Mouse (Mus musculus) stomach, adult 2 months (tissue): ENCODE measurements around the gene Obsl1. TPM values are rescaled to one million over a fixed set of nuclear protein-coding genes. Genes with fewer than 3 reads are reported as not detected.

ENCODE experiments used
- polyA plus RNA-seq: library from polyadenylated mRNA; depleted of rRNA; stranded (reverse); fragments of >200 nt; gene quantifications from 2 replicates; pipeline ENCODE4 v1.2.3, GENCODE M21; 2012; rRNA removed

Gene Obsl1
- 9.1 and 9.2 TPM in 2 replicates for polyA plus RNA-seq

DNA sequence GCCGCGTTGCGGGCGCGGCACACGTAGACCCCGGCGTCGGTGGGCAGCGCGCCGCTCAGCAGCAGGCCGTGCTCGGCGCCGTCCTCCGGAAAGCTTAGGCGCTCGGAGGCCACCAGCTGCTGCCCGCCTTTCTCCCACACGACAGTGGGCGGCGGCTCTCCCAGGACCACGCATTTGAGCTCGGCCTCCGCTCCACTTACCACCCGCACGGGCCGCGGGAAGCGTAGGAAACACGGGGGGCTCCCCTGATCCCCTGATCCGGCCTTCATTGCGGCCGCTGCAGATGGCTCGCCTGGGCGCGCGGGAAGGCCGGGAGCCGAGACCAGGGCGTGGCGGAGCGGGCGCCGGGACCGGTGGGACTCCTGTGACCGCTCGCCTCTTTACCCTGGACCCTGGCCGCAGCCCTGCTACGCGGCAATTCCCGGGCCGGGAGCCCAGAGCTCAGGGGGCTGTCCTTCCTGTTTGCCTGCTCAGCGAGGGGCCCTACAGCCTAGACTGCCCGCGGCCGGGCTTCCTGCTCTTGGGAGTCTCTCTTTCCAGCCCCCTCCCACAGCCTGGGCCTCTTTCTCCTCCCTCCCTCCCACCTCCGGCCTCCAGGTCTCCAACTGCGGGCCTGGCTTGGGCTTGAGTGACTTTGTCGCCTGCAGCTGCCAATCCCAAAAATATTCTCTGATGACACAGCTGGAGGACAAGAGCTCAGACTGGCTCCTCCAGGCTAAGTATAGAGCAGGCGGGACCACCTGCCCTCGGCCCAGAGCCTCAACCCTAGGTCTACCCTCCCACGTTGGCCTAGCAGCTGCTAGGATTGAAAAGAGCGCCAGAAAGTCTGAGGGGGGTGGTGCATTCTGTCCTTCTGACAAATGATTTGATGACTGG is at the start of gene Obsl1:
Obsl1 (minus strand) TSS at position 497 of the 876 bp plus-strand sequence.

DNA sequence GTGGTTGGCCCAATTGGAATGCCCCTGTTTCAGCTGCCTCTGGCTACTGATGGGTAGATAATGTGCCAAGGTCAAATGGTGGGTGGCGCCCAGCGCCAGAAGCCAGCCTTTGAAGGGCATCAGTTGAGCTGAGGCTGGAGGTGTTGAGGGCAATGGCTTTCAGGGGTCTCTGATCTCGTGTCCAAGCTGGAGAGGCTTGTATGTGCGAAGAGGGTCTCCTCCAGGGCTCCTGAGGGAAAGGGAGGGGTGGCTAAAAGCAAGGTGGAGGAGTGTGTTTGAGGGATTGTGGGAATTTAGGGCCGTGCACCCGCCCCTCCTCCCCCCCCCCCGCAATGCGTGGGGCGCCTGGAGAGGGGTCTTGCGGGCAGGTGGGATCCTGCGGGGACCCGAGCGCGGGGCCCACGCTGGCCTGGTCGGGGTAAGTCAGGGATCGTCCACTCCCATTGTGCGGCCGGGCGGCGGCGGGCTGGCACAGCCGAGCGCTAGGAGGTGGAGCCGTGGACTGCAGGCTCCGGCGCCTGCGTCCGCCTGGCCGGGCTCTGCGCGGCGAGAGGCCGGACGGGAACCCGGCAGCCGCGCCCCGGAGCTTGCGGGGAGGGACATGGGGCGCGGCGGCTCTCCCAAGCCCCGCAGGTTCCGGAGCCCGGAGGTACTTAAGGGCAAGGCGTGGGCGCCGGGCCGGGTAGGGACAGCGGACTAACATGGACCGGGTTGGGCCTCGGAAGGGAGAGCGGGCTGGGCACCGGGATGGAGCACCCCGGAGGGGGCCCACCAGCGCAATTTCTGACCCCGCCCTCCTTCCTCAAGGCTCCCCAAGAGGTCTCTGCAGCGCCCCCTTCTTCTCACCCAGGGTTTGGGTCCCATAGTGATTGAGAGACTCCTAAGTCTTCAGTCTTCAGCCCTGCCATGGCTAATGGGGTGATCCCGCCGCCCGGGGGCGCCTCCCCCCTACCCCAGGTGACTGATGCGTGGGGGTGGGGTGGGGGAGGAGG is 40.0 kb upstream of the Obsl1 start, which contains the start of gene Slc4a3:
Slc4a3 (plus strand) TSS at position 302 of the 992 bp plus-strand sequence.

DNA sequence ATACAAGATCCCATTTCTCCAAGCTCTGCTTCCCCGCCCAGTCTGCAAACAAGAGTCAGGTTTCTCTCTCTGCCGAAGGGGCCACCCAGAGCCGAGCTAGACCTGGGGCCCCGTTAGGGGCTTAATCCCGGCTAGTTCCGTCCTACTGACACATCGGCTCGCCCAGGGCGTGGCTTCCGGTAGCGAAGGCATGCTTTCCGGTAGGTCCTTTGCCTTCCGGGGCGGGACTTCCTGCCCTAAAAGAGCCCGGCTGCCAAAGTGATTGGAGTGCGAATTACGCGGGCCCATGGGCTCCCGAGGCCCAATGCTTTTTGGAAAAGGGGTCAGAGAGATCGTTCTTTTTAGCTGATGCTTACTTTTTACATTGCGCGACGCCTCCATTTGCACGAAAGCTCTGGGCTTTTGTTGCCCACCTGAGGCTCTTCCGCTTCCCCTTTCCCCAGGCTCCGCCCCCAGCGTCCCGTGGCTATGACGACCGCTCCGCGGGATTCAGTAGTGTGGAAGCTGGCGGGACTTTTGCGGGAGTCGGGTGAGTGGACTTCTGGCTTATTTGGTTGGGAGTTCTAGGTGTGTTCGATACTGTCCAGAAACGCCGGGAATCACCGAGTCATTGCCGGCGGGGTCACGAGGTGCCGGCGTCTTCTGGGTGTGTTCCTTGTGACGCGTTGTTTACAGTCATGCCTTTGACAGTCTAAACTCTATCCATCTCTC is 15.2 kb upstream of the Obsl1 start, which contains the start of gene Stk11ip:
Stk11ip (plus strand) TSS at position 209 of the 711 bp plus-strand sequence.

DNA sequence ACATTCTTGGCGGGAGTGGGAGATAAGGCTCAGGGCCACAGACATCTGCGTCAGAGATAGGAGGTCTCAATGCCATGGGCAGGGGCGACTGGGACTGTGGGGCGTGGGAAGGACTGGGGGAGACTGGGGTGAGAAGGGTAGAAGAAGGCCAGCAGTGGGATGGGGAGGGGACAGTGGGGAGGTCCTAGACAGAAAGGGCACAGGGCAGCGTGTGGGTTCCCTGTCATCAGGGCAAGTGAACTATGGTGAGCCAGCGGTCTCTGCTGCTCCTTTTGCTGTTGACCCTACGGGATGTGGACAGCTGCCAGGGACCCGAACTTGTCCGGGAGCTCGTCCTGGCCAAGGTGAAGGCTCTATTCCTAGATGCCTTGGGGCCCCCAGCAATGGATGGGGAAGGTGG is 754 bp upstream of the Obsl1 start, which contains the start of gene Inha:
Inha (plus strand) TSS at position 72 of the 400 bp plus-strand sequence.

DNA sequence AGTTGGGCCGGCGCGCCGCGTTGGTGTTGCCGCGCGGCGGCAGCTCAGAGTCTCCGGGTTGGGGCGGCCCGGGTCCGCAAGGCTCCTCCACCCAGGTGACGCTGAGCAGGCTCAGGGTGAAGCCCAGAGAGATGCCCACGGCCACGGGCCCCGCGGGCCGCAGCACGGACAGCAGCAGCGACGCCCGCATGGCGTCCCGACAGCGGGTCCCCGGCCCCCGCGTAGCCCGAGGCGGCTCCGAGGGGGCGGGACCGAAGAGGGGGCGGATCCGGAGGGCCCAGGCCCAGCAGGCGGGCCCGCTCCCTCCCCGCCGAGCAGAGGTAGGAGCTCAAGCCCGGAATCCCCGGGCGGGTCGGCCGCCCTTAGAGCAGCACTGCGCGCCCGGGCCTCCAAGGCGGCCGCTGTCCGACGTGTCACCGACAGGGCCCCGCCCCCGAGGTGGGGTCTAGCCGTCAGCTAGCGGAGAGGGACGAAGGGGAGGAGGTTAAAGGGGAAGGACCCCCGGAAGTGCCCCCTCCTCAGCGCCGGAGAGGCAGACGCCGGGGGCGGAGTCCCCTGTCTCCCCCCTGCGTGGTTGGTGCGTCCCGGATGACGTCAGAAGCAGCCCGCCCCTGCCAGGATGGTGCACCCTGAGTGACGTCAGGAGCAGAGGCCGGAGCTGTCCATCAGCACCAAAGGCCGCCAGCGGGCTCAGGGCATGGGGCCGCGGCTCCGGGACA is 27.2 kb downstream of the Obsl1 start, which contains the start of the genes Chpf and Tmem198:
Chpf (minus strand) TSS at position 392 of the 719 bp plus-strand sequence.
Tmem198 (plus strand) TSS at position 617 of the 719 bp plus-strand sequence.

DNA sequence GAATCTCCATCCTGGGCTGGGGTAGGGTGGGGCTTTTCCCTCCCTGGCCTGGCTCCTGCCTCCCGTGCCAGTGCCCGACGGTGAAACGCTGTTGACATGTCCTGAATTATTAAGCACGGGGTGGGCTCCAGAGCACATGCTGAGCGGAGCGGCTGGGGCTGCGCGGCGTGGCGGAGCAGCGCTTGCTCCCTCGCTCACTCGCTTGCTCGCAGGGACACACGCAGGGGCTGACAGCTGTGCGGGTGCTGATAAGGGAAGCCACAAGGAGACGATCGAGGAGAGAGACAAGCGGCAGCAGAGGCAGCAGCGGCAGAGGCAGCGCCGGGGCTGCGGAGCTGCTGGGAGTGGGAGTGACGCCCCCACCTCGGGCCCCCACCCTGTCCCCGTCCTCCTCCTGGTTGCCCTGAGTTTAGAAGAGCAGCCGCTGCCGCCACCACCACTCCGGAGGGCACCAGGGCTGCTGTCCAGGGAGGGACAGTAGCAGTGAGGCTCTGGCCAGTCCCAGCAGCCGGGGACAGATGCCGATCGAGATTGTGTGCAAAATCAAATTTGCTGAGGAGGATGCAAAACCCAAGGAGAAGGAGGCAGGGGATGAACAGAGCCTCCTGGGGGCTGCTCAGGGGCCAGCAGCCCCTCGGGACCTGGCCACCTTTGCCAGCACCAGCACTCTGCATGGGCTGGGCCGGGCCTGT is 55.8 kb downstream of the Obsl1 start, which contains the start of gene Asic4:
Asic4 (plus strand) TSS at position 123 of the 692 bp plus-strand sequence.

DNA sequence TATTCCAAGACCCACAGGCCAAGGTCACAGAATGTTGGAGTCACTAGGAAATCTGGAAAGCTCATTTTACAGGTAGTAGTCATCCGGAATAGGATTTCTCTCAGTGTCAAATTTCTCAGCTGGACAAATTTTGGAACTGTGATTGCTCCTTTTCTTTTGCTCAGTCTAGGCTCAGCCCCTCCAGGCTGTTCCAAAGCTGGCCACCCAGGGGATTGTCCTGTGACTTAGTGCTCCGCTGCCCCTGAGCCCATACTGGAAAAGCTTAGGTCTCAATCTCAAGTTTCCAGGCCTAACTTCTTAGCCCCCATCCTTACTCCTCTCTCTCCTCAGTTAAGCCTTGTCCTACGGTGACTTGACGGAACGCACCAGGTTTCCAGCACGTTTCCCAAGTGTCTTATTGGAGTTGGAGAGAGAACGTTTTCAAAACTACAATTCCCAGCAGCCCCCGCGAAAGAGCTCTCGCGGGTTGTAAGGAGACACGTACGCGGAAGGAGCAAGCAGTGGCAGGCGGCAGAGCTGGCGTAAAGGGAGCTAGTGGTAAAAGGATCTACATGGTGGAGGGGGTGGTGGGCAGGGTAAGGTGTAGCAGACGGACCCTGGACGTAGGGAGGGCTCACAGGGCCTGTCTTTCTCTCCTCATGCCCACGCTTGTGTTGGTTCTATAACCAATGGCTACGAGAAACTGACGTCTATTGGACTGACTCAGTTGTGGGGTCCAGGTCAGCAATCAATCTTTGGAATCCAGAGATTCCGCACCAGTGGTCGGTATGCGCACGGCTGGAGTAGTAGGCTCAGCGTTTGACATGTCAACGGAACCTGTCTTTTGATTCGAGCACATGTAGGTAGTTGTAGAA is 70.5 kb downstream of the Obsl1 start, which contains the start of gene Gmppa:
Gmppa (plus strand) TSS at position 456 of the 854 bp plus-strand sequence.

Other genes starting within 250 kb of the Obsl1 start
- gene Ptprn, start 241.9 kb downstream of the Obsl1 start, polyA plus RNA-seq, result 4.7 and 4.9 TPM in 2 replicates
- 7.9 and 12.7 TPM in 2 replicates for gene Resp18, start 228.0 kb downstream of the Obsl1 start, polyA plus RNA-seq
- 66.8 and 78.7 TPM in 2 replicates for gene Dnpep, start 188.5 kb downstream of the Obsl1 start, polyA plus RNA-seq
- gene Des, start 146.1 kb downstream of the Obsl1 start, polyA plus RNA-seq, result 377 and 872 TPM in 2 replicates
- gene Speg, start 131.2 kb downstream of the Obsl1 start, polyA plus RNA-seq, result 59.2 and 90.1 TPM in 2 replicates
- 121 and 122 TPM in 2 replicates for gene Gmppa, start 70.5 kb downstream of the Obsl1 start, polyA plus RNA-seq
- 0.06 TPM in 1 of 2 replicates, not detected in the other for gene Asic4, start 56.0 kb downstream of the Obsl1 start, polyA plus RNA-seq
- 37.4 and 49.4 TPM in 2 replicates for gene Chpf, start 27.1 kb downstream of the Obsl1 start, polyA plus RNA-seq
- gene Tmem198, start 26.9 kb downstream of the Obsl1 start, polyA plus RNA-seq, result 3.0 and 4.2 TPM in 2 replicates
- gene Inha, start 625 bp upstream of the Obsl1 start, polyA plus RNA-seq, result 9.5 and 12.1 TPM in 2 replicates
- 11.0 and 17.0 TPM in 2 replicates for gene Stk11ip, start 15.1 kb upstream of the Obsl1 start, polyA plus RNA-seq
- 8.9 and 10.9 TPM in 2 replicates for gene Slc4a3, start 39.8 kb upstream of the Obsl1 start, polyA plus RNA-seq